In genomic region chr2:38161484-38161883, GRCm38 (mm10) we compare ENCODE assay signal across 25 mouse cellular contexts.
DNase-seq lines count a peak whose midpoint lies in the region; ATAC-seq lines count a peak whose summit lies in the region.
"Had no signal": no experiment of that assay in that cellular context is flagged by ENCODE, and none has a peak within 500 bp of the region (broad histone marks: within the 10 kb centered on the region; RNA-seq: fewer than 3 reads in every experiment).

No protein-coding gene starts in this region.

- H3K27me3 ChIP-seq in megakaryocyte, embryonic 14.5 days (replicated peaks) = no peaks in the 10 kb centered on the region
- H3K27me3 ChIP-seq in liver, embryonic 12.5 days (replicated peaks) = no peaks in the 10 kb centered on the region
- 0 out of 2 replicates have a peak, but pooled peaks cover 14% of the 10 kb centered on the region for H3K27me3 ChIP-seq in forebrain, embryonic 10.5 days (ENCODE audit: poor library complexity, severe bottlenecking)
- H3K27me3 ChIP-seq in neural tube, embryonic 15.5 days (replicated peaks) = no peaks in the 10 kb centered on the region
- H3K27me3 ChIP-seq: embryonic facial prominence, embryonic 12.5 days; kidney, embryonic 15.5 days had no signal

- intact Hi-C loops in left cerebral cortex, postnatal 25 days (cut with DNase I) = no loop called here

- peak overlapping the region; percentile 18 for H3K4me3 ChIP-seq in megakaryocyte, embryonic 14.5 days (replicated peaks)
- no peak overlapping the region for H3K4me3 ChIP-seq in liver, embryonic 12.5 days
- no peak overlapping the region for H3K4me3 ChIP-seq in forebrain, embryonic 10.5 days
- H3K4me3 ChIP-seq in neural tube, embryonic 15.5 days (replicated peaks) = no peak overlapping the region
- H3K4me3 ChIP-seq: embryonic facial prominence, embryonic 12.5 days; erythroblast, embryonic 14.5 days; kidney, embryonic 15.5 days; left cerebral cortex, adult 2 months; limb, embryonic 10.5 days had no signal

- no peak overlapping the region for H3K9ac ChIP-seq in liver, embryonic 12.5 days
- no peak overlapping the region for H3K9ac ChIP-seq in neural tube, embryonic 15.5 days (replicated peaks)
- H3K9ac ChIP-seq: embryonic facial prominence, embryonic 12.5 days; kidney, embryonic 15.5 days had no signal

- DNase-seq in forebrain, embryonic 10.5 days (ENCODE audit: extremely low spot score, low spot score) = no peak
- DNase-seq in left cerebral cortex, postnatal 25 days (ENCODE audit: low spot score in 2 of 2) = no peak
- DNase-seq: adrenal gland, postnatal 10 days; cerebellum, adult 11-12 months; cerebellum, postnatal 14 days; kidney, adult 11 months; kidney, postnatal 4 days; lung, adult 18-20 months; lung, postnatal 14 days; thymus, adult 2 months; thymus, postnatal 4 days had no signal

- peaks cover 22% of the 10 kb centered on the region for H3K4me1 ChIP-seq in megakaryocyte, embryonic 14.5 days
- peaks cover 53% of the 10 kb centered on the region for H3K4me1 ChIP-seq in liver, embryonic 12.5 days
- H3K4me1 ChIP-seq in forebrain, embryonic 10.5 days = peaks cover 51% of the 10 kb centered on the region
- H3K4me1 ChIP-seq in neural tube, embryonic 15.5 days = no peaks in the 10 kb centered on the region
- H3K4me1 ChIP-seq: embryonic facial prominence, embryonic 12.5 days; limb, embryonic 10.5 days had no signal

- ATAC-seq in megakaryocyte, adult 5-6 weeks (ENCODE audit: poor library complexity, severe bottlenecking) = no peak
- peak; percentile 42; the same call in 1 of the 2 replicates for ATAC-seq in common myeloid progenitor, adult 5-6 weeks (replicated peaks; ENCODE audit: low read depth, poor library complexity, severe bottlenecking)
- ATAC-seq in liver, embryonic 12.5 days = peak; percentile 94
- peak; percentile 75 for ATAC-seq in megakaryocyte progenitor cell, adult 5-6 weeks (replicated peaks; ENCODE audit: poor library complexity)
- no peak for ATAC-seq in neural tube, embryonic 15.5 days (ENCODE audit: low FRiP score)
- ATAC-seq: CD4-positive, CD25-positive, alpha-beta regulatory T cell, adult 4 months; forebrain, embryonic 14.5 days; midbrain, embryonic 16.5 days had no signal

- H3K4me2 ChIP-seq in liver, embryonic 12.5 days = no peak overlapping the region
- H3K4me2 ChIP-seq in neural tube, embryonic 15.5 days = no peak overlapping the region
- H3K4me2 ChIP-seq: embryonic facial prominence, embryonic 12.5 days; kidney, embryonic 15.5 days had no signal

- H3K27ac ChIP-seq in liver, embryonic 12.5 days = peak overlapping the region; percentile 77
- no peak overlapping the region for H3K27ac ChIP-seq in forebrain, embryonic 10.5 days
- no peak overlapping the region for H3K27ac ChIP-seq in neural tube, embryonic 15.5 days (replicated peaks)
- H3K27ac ChIP-seq: embryonic facial prominence, embryonic 12.5 days; kidney, embryonic 15.5 days; left cerebral cortex, adult 2 months; limb, embryonic 10.5 days had no signal

- WGBS in liver, embryonic 12.5 days (ENCODE audit: insufficient replicate concordance) = 44% methylated on average over 1 of the region's 1 CpGs
- 85% methylated on average over 1 of the region's 1 CpGs for WGBS in forebrain, embryonic 10.5 days
- WGBS in neural tube, embryonic 15.5 days = 74% methylated on average over 1 of the region's 1 CpGs

- H3K9me3 ChIP-seq in megakaryocyte, embryonic 14.5 days = no peaks in the 10 kb centered on the region
- H3K9me3 ChIP-seq in liver, embryonic 12.5 days (replicated peaks) = no peaks in the 10 kb centered on the region
- no peaks in the 10 kb centered on the region for H3K9me3 ChIP-seq in forebrain, embryonic 10.5 days
- no peaks in the 10 kb centered on the region for H3K9me3 ChIP-seq in neural tube, embryonic 15.5 days (replicated peaks)
- H3K9me3 ChIP-seq: embryonic facial prominence, embryonic 12.5 days; kidney, embryonic 15.5 days; limb, embryonic 10.5 days had no signal

- no peaks in the 10 kb centered on the region for H3K36me3 ChIP-seq in megakaryocyte, embryonic 14.5 days (replicated peaks; ENCODE audit: low read length)
- no peaks in the 10 kb centered on the region for H3K36me3 ChIP-seq in liver, embryonic 12.5 days
- no peaks in the 10 kb centered on the region for H3K36me3 ChIP-seq in forebrain, embryonic 10.5 days (replicated peaks)
- H3K36me3 ChIP-seq in neural tube, embryonic 15.5 days = no peaks in the 10 kb centered on the region
- H3K36me3 ChIP-seq: embryonic facial prominence, embryonic 12.5 days; kidney, embryonic 15.5 days; limb, embryonic 10.5 days had no signal

Comparison
In these comparisons a context has a peak if more than half of its experiments do, and no peak if none do; other contexts are left out.
1. ATAC-seq: peak in common myeloid progenitor, adult 5-6 weeks (single experiment), liver, embryonic 12.5 days (single experiment) and megakaryocyte progenitor cell, adult 5-6 weeks (single experiment); none in megakaryocyte, adult 5-6 weeks (single experiment) and neural tube, embryonic 15.5 days (single experiment).